Mouse (Mus musculus) liver, postnatal 0 days (tissue): ENCODE measurements around the gene Miga1. TPM values are rescaled to one million over a fixed set of nuclear protein-coding genes. Genes with fewer than 3 reads are reported as not detected.

ENCODE experiments used
- ATAC-seq: fragments of 200-750 bp; cut with Nextera tagmentation; 2 replicates; pipeline ENCODE4 v1.8.0; 2017; ENCODE audit warnings: mild to moderate bottlenecking, moderate library complexity
- DNase-seq: peaks from one replicate; pipeline ENCODE4 v3.0.0-alpha.2; 2016
- H3K27ac ChIP-seq: fragments of 300-500 bp; sonication (generic); 2 replicates; pipeline ENCODE4 v1.5.1; 2014; ENCODE audit warnings: antibody characterized with exemption, moderate library complexity, mild to moderate bottlenecking, low read depth
- H3K27me3 ChIP-seq: fragments of 300-500 bp; sonication (generic); 2 replicates; pipeline ENCODE4 v1.6.1; 2014; ENCODE audit warnings: low read length, control low read depth, mixed read lengths; ENCODE audit not compliant: insufficient read depth
- H3K36me3 ChIP-seq: fragments of 300-500 bp; sonication (generic); replicated peaks from 2 replicates; pipeline ENCODE4 v1.6.1; 2014; ENCODE audit warnings: mild to moderate bottlenecking, control low read depth, low read length, moderate library complexity, mixed read lengths; ENCODE audit not compliant: insufficient read depth
- H3K4me1 ChIP-seq: fragments of 300-500 bp; sonication (generic); 2 replicates; pipeline ENCODE4 v1.6.1; 2014; ENCODE audit warnings: antibody characterized with exemption, mild to moderate bottlenecking, control low read depth; ENCODE audit not compliant: insufficient read depth
- H3K4me2 ChIP-seq: fragments of 300-500 bp; sonication (generic); 2 replicates; pipeline ENCODE4 v1.6.1; 2014; ENCODE audit warnings: low read depth, mild to moderate bottlenecking, low read length, moderate library complexity, mixed read lengths
- H3K4me3 ChIP-seq: fragments of 300-500 bp; sonication (generic); 2 replicates; pipeline ENCODE4 v1.5.1; 2014; ENCODE audit warnings: low read depth, low read length
- H3K9ac ChIP-seq: fragments of 300-500 bp; sonication (generic); replicated peaks from 2 replicates; pipeline ENCODE4 v1.6.1; 2014; ENCODE audit warnings: mild to moderate bottlenecking, moderate library complexity
- H3K9me3 ChIP-seq: fragments of 300-500 bp; sonication (generic); 2 replicates; pipeline ENCODE4 v1.6.1; 2016; ENCODE audit warnings: mild to moderate bottlenecking, control low read depth, low read length, mixed read lengths
- CTCF ChIP-seq: sonication (generic); IDR thresholded peaks from 2 replicates; pipeline ENCODE4 v1.5.1; 2016; ENCODE audit warnings: antibody characterized with exemption, low read depth
- EP300 ChIP-seq: IDR thresholded peaks from 2 replicates; pipeline ENCODE4 v1.6.1; 2016; ENCODE audit warnings: antibody characterized with exemption, low read depth, mild to moderate bottlenecking
- WGBS: fragments of 180-500 bp; shearing (Covaris S2); extraction: QIAGEN DNeasy Blood & Tissue Kit; methylation state at CpG from one replicate; pipeline ENCODE4 v1.1.7; 2014; ENCODE audit not compliant: insufficient replicate concordance; 5-methylcytosine and 5-hydroxymethylcytosine counted together
- polyA plus RNA-seq: library from polyadenylated mRNA; unstranded; fragments of >200 nt; fragmentation: Nextera tagmentation; extraction: Ambion mirVana; gene quantifications from 2 replicates; pipeline ENCODE4 v1.2.1, GENCODE M21; 2015

Gene Miga1
- polyA plus RNA-seq, 1 experiment from 2014 or later = 3.2 TPM

GRCm38 (mm10) chr3:152291895-152292294, 48.3 kb downstream of the Miga1 start:
- 79% methylated on average over 6 of the region's 6 CpGs for WGBS
- H3K27ac ChIP-seq = no peak overlapping the region

GRCm38 (mm10) chr3:152290175-152290798, 49.9 kb downstream of the Miga1 start:
- no peaks in the 10 kb centered on the region for H3K27me3 ChIP-seq
- H3K27ac ChIP-seq = no peak overlapping the region
- DNase-seq = no peak
- ATAC-seq = no peak
- no peak overlapping the region for H3K4me3 ChIP-seq
- H3K9me3 ChIP-seq = no peaks in the 10 kb centered on the region
- TF ChIP-seq CTCF (no peak), EP300 (no peak)
- 90% methylated on average over 17 of the region's 17 CpGs for WGBS
- no peak overlapping the region for H3K4me2 ChIP-seq
- no peaks in the 10 kb centered on the region for H3K4me1 ChIP-seq
- peaks cover 17% of the 10 kb centered on the region for H3K36me3 ChIP-seq
- H3K9ac ChIP-seq = no peak overlapping the region

More at GRCm38 (mm10) chr3:152291895-152292294, 48.3 kb downstream of the Miga1 start:
- TF ChIP-seq CTCF (no peak), EP300 (no peak)
- ATAC-seq (no peak), DNase-seq (no peak)
- no peak overlapping the region for H3K9ac ChIP-seq
- H3K4me1 ChIP-seq = no peaks in the 10 kb centered on the region
- H3K27me3 ChIP-seq = no peaks in the 10 kb centered on the region
- H3K9me3 ChIP-seq = no peaks in the 10 kb centered on the region
- H3K4me2 ChIP-seq = no peak overlapping the region
- H3K4me3 ChIP-seq = no peak overlapping the region
- peaks cover 10% of the 10 kb centered on the region for H3K36me3 ChIP-seq

- no peaks in the 10 kb centered on the region for H3K9me3 ChIP-seq
- ATAC-seq (no peak), DNase-seq (no peak)
- no peak overlapping the region for H3K4me2 ChIP-seq
- H3K27ac ChIP-seq = no peak overlapping the region
- no peaks in the 10 kb centered on the region for H3K4me1 ChIP-seq
- H3K27me3 ChIP-seq = no peaks in the 10 kb centered on the region
- H3K4me3 ChIP-seq = no peak overlapping the region
- no peak overlapping the region for H3K9ac ChIP-seq
- no peak for TF ChIP-seq CTCF
- TF ChIP-seq EP300 = no peak
- 80% methylated on average over 4 of the region's 4 CpGs for WGBS
- peaks cover 21% of the 10 kb centered on the region for H3K36me3 ChIP-seq
These were observed 51.5 kb downstream of the Miga1 start for GRCm38 (mm10) chr3:152288740-152289139.

- DNase-seq = no peak
- Histone ChIP-seq H3K4me1 (no peaks in the 10 kb centered on the region), H3K4me2 (no peak overlapping the region), H3K9ac (no peak overlapping the region), H3K27me3 (no peaks in the 10 kb centered on the region), H3K9me3 (no peaks in the 10 kb centered on the region), H3K4me3 (no peak overlapping the region), H3K27ac (no peak overlapping the region), H3K36me3 (peaks cover 21% of the 10 kb centered on the region)
- WGBS = 85% methylated on average over 5 of the region's 5 CpGs
- TF ChIP-seq EP300 = no peak
- no peak for TF ChIP-seq CTCF
- no peak for ATAC-seq
These were observed 51.9 kb downstream of the Miga1 start for GRCm38 (mm10) chr3:152288276-152288675.

- DNase-seq (no peak), ATAC-seq (no peak)
- H3K4me3 ChIP-seq = no peak overlapping the region
- no peaks in the 10 kb centered on the region for H3K9me3 ChIP-seq
- no peaks in the 10 kb centered on the region for H3K4me1 ChIP-seq
- H3K27me3 ChIP-seq = no peaks in the 10 kb centered on the region
- no peak overlapping the region for H3K4me2 ChIP-seq
- H3K36me3 ChIP-seq = peaks cover 21% of the 10 kb centered on the region
- TF ChIP-seq CTCF (peak; percentile 23; the same call in 1 of the 2 replicates), EP300 (no peak)
- H3K27ac ChIP-seq = no peak overlapping the region
- H3K9ac ChIP-seq = no peak overlapping the region
- WGBS = 86% methylated on average over 9 of the region's 9 CpGs
These were observed 52.4 kb downstream of the Miga1 start for GRCm38 (mm10) chr3:152287810-152288209.

GRCm38 (mm10) chr3:152284759-152285158, 55.4 kb downstream of the Miga1 start:
- Histone ChIP-seq H3K9me3 (no peaks in the 10 kb centered on the region), H3K27ac (no peak overlapping the region), H3K4me1 (no peaks in the 10 kb centered on the region), H3K9ac (no peak overlapping the region), H3K36me3 (peaks cover 18% of the 10 kb centered on the region), H3K4me3 (no peak overlapping the region), H3K27me3 (no peaks in the 10 kb centered on the region), H3K4me2 (no peak overlapping the region)
- WGBS = 91% methylated on average over 5 of the region's 5 CpGs
- DNase-seq = no peak
- TF ChIP-seq EP300 = no peak
- no peak for TF ChIP-seq CTCF
- ATAC-seq = no peak
